21 mouse cellular contexts compared by ENCODE assay signal in the genomic region with DNA sequence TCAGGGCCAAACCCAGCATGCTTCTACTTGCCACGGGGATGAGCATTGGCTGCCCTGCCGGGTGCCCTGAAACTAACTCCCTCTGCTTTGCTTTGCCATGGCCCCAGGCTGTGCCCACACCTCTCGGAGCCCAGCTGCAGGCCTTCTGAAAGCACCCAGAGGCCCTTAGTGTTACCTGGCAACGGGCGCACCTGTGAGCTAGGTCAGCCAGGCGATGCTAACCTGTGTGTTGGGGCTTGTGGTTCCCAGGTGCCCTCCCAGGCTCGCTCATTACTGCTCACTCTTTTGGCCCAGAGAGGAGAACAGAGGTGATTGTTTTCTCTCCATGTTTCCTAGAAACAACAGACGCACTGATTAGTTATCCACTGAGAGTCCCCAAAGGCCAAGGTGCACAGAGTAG.
DNase-seq lines count a peak whose midpoint lies in the region; ATAC-seq and TF ChIP-seq lines count a peak whose summit lies in the region.
"Had no signal": no experiment of that assay in that cellular context is flagged by ENCODE, and none has a peak within 500 bp of the region (broad histone marks: within the 10 kb centered on the region; RNA-seq: fewer than 3 reads in every experiment).

No protein-coding gene starts in this region.

- no peaks in the 10 kb centered on the region for H3K9me3 ChIP-seq in embryonic facial prominence, embryonic 14.5 days (ENCODE audit: control insufficient read depth, low read length)
- no peaks in the 10 kb centered on the region for H3K9me3 ChIP-seq in embryonic facial prominence, embryonic 10.5 days
- H3K9me3 ChIP-seq in midbrain, embryonic 11.5 days (ENCODE audit: control insufficient read depth, low read length) = no peaks in the 10 kb centered on the region
- H3K9me3 ChIP-seq in midbrain, embryonic 14.5 days (ENCODE audit: control insufficient read depth, low read length) = no peaks in the 10 kb centered on the region
- H3K9me3 ChIP-seq in E14TG2a.4 (ENCODE audit: low read length) = no peaks in the 10 kb centered on the region
- H3K9me3 ChIP-seq: heart, embryonic 12.5 days; hindbrain, embryonic 15.5 days; intestine, embryonic 15.5 days; limb, embryonic 13.5 days; liver, embryonic 13.5 days; neural tube, embryonic 12.5 days had no signal

- no peak overlapping the region for H3K27ac ChIP-seq in embryonic facial prominence, embryonic 14.5 days (replicated peaks; ENCODE audit: low read depth, low read length)
- no peak overlapping the region for H3K27ac ChIP-seq in embryonic facial prominence, embryonic 10.5 days (replicated peaks)
- H3K27ac ChIP-seq in midbrain, embryonic 11.5 days (ENCODE audit: low read depth, low read length) = no peak overlapping the region
- H3K27ac ChIP-seq in midbrain, embryonic 14.5 days (replicated peaks; ENCODE audit: low read depth, low read length) = no peak overlapping the region
- H3K27ac ChIP-seq: hindbrain, embryonic 15.5 days; intestine, embryonic 15.5 days; limb, embryonic 13.5 days; liver, embryonic 13.5 days; neural tube, embryonic 12.5 days had no signal

- H3K4me2 ChIP-seq in embryonic facial prominence, embryonic 14.5 days (ENCODE audit: low read depth, low read length) = no peak overlapping the region
- no peak overlapping the region for H3K4me2 ChIP-seq in midbrain, embryonic 11.5 days
- H3K4me2 ChIP-seq in midbrain, embryonic 14.5 days (ENCODE audit: low read length) = no peak overlapping the region
- H3K4me2 ChIP-seq: heart, embryonic 12.5 days; hindbrain, embryonic 15.5 days; intestine, embryonic 15.5 days; limb, embryonic 13.5 days; liver, embryonic 13.5 days; lung, embryonic 14.5 days; neural tube, embryonic 12.5 days had no signal

- H3K36me3 ChIP-seq in embryonic facial prominence, embryonic 14.5 days (ENCODE audit: control insufficient read depth, insufficient read depth, low read length) = no peaks in the 10 kb centered on the region
- no peaks in the 10 kb centered on the region for H3K36me3 ChIP-seq in embryonic facial prominence, embryonic 10.5 days (replicated peaks)
- H3K36me3 ChIP-seq in midbrain, embryonic 11.5 days (ENCODE audit: control insufficient read depth, insufficient read depth, low read length) = no peaks in the 10 kb centered on the region
- no peaks in the 10 kb centered on the region for H3K36me3 ChIP-seq in midbrain, embryonic 14.5 days (ENCODE audit: control insufficient read depth, insufficient read depth, low read length)
- H3K36me3 ChIP-seq in E14TG2a.4 (ENCODE audit: insufficient read depth, low read length) = no peaks in the 10 kb centered on the region
- H3K36me3 ChIP-seq: heart, embryonic 12.5 days; hindbrain, embryonic 15.5 days; intestine, embryonic 15.5 days; limb, embryonic 13.5 days; liver, embryonic 13.5 days; neural tube, embryonic 12.5 days had no signal

- TF ChIP-seq CTCF in E14TG2a.4 (conservative IDR thresholded peaks at IDR 0.05; ENCODE audit: low read length) = no peak

- peak; percentile 91 for ATAC-seq in embryonic facial prominence, embryonic 14.5 days (ENCODE audit: low read depth)
- ATAC-seq in midbrain, embryonic 11.5 days (ENCODE audit: low FRiP score) = no peak
- ATAC-seq in midbrain, embryonic 14.5 days (ENCODE audit: low FRiP score, low TSS enrichment) = no peak
- ATAC-seq: intestine, embryonic 15.5 days had no signal

- WGBS in embryonic facial prominence, embryonic 14.5 days = 67% methylated on average over 8 of the region's 8 CpGs
- 79% methylated on average over 8 of the region's 8 CpGs for WGBS in embryonic facial prominence, embryonic 10.5 days
- 80% methylated on average over 8 of the region's 8 CpGs for WGBS in midbrain, embryonic 11.5 days
- 74% methylated on average over 8 of the region's 8 CpGs for WGBS in midbrain, embryonic 14.5 days

- no peaks in the 10 kb centered on the region for H3K4me1 ChIP-seq in embryonic facial prominence, embryonic 14.5 days (ENCODE audit: control insufficient read depth, insufficient read depth, low read length)
- H3K4me1 ChIP-seq in embryonic facial prominence, embryonic 10.5 days = peaks cover 12% of the 10 kb centered on the region
- H3K4me1 ChIP-seq in midbrain, embryonic 11.5 days (ENCODE audit: control insufficient read depth, insufficient read depth, low read length) = peaks cover 3% of the 10 kb centered on the region; the same call in 1 of the 2 replicates
- H3K4me1 ChIP-seq in midbrain, embryonic 14.5 days (ENCODE audit: control insufficient read depth, insufficient read depth, low read length) = peaks cover 10% of the 10 kb centered on the region
- H3K4me1 ChIP-seq in E14TG2a.4 (replicated peaks; ENCODE audit: low read depth, low read length) = peaks cover 23% of the 10 kb centered on the region
- H3K4me1 ChIP-seq: hindbrain, embryonic 15.5 days; intestine, embryonic 15.5 days; liver, embryonic 13.5 days had no signal

- DNase-seq in embryonic facial prominence, embryonic 14.5 days (ENCODE audit: low spot score) = peak; percentile 41
- no peak for DNase-seq in embryonic facial prominence, embryonic 10.5 days (ENCODE audit: low spot score)
- DNase-seq in midbrain, embryonic 11.5 days (ENCODE audit: low spot score, missing footprints) = peak; percentile 73
- DNase-seq in midbrain, embryonic 14.5 days = no peak
- DNase-seq in kidney, postnatal 10 days = peak; percentile 18
- no peak for DNase-seq in spleen, postnatal 4 days (ENCODE audit: low spot score in 2 of 2)
- no peak for DNase-seq in left cerebral cortex, adult 18-20 months (ENCODE audit: low spot score in 2 of 2)
- DNase-seq: adrenal gland, postnatal 14 days; cerebellum, adult 18-20 months; heart, adult 11 months; heart, postnatal 14 days; liver, embryonic 13.5 days; lung, embryonic 14.5 days; lung, postnatal 36 days; thymus, postnatal 36 days had no signal

- H3K4me3 ChIP-seq in embryonic facial prominence, embryonic 14.5 days (ENCODE audit: low read depth, low read length) = no peak overlapping the region
- no peak overlapping the region for H3K4me3 ChIP-seq in embryonic facial prominence, embryonic 10.5 days
- no peak overlapping the region for H3K4me3 ChIP-seq in midbrain, embryonic 11.5 days (ENCODE audit: low read depth, low read length)
- no peak overlapping the region for H3K4me3 ChIP-seq in midbrain, embryonic 14.5 days (replicated peaks; ENCODE audit: low read depth, low read length)
- H3K4me3 ChIP-seq in E14TG2a.4 (replicated peaks; ENCODE audit: low read length) = peak overlapping the region; percentile 39; the same call in 1 of the 2 replicates
- H3K4me3 ChIP-seq: heart, embryonic 12.5 days; hindbrain, embryonic 15.5 days; intestine, embryonic 15.5 days; limb, embryonic 13.5 days; liver, embryonic 13.5 days; neural tube, embryonic 12.5 days had no signal

- H3K9ac ChIP-seq in embryonic facial prominence, embryonic 14.5 days (ENCODE audit: low read depth, low read length) = no peak overlapping the region
- no peak overlapping the region for H3K9ac ChIP-seq in midbrain, embryonic 11.5 days (ENCODE audit: low read length)
- no peak overlapping the region for H3K9ac ChIP-seq in midbrain, embryonic 14.5 days (replicated peaks; ENCODE audit: low read length)
- H3K9ac ChIP-seq: heart, embryonic 12.5 days; hindbrain, embryonic 15.5 days; intestine, embryonic 15.5 days; limb, embryonic 13.5 days; liver, embryonic 13.5 days; lung, embryonic 14.5 days; neural tube, embryonic 12.5 days had no signal

- H3K27me3 ChIP-seq in embryonic facial prominence, embryonic 14.5 days (replicated peaks; ENCODE audit: control insufficient read depth, insufficient read depth, low read length) = no peaks in the 10 kb centered on the region
- no peaks in the 10 kb centered on the region for H3K27me3 ChIP-seq in embryonic facial prominence, embryonic 10.5 days (replicated peaks; ENCODE audit: low read depth, poor library complexity, severe bottlenecking)
- no peaks in the 10 kb centered on the region for H3K27me3 ChIP-seq in midbrain, embryonic 11.5 days (ENCODE audit: control insufficient read depth, insufficient read depth, low read length)
- H3K27me3 ChIP-seq in midbrain, embryonic 14.5 days (ENCODE audit: control insufficient read depth, insufficient read depth, low read length) = no peaks in the 10 kb centered on the region
- no peaks in the 10 kb centered on the region for H3K27me3 ChIP-seq in E14TG2a.4 (ENCODE audit: insufficient read depth, low read length)
- H3K27me3 ChIP-seq: heart, embryonic 12.5 days; hindbrain, embryonic 15.5 days; intestine, embryonic 15.5 days; limb, embryonic 13.5 days; liver, embryonic 13.5 days; neural tube, embryonic 12.5 days had no signal

Comparison
In these comparisons a context has a peak if more than half of its experiments do, and no peak if none do; other contexts are left out.
1. DNase-seq: peak in embryonic facial prominence, embryonic 14.5 days (single experiment), midbrain, embryonic 11.5 days (single experiment) and kidney, postnatal 10 days (single experiment); none in embryonic facial prominence, embryonic 10.5 days (single experiment), midbrain, embryonic 14.5 days (single experiment), spleen, postnatal 4 days (0 of 2) and left cerebral cortex, adult 18-20 months (0 of 2).